Mouse (Mus musculus): ENCODE measurements at regions not wholly inside any gene's neighbourhood (a gene's known extent, or its start where the extent isn't known, plus 50 kb on each side); places are given as distances from the start of the nearest gene placed in this dataset.

DNA sequence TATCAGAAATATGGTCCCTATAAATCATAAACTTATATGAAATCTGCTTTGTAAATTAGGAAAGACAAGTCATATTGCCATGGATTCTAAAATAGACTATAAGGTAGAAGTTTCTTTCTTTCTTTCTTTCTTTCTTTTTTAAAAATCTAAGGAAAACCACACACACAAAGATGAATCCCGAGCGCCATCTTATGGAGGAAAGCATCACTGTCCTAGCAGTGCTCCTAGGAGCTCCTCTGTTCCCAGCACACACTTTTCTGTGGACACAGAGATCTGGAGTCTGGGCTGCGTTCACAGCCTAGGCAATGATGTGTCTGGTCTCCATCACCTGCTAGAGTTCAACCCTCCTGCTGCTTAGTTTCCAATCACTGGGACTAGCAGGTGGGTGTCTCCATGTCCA, 65.2 kb upstream of the Slc22a22 start:
- DNase-seq, result no peak

DNA sequence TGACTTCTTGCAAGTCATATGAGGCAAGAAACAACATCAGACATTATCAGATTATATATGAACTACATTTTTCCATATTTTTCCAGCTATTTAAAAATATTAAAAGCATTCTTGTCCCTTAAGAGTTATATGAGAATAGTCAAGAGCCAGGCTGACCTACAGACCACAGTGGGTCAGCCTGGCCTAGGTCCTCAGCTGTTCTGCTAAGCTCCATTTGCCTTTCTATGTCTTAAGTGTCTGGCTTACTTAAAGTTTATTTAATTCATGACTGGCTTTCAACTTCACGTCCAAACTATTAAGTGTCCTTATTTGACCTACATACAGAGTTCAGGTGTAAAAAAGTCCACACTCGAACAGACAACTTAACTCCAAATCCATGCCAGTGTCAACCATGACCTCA, 58.1 kb upstream of the Slc22a22 start:
- no peak for DNase-seq

Measured in thymus, postnatal 36 days (tissue).